Mouse (Mus musculus): Measurements from ENCODE around the gene Olfr476.
"Not testable (repeated sequence)": the region's sequence is repeated elsewhere in the genome, so short reads cannot be mapped to it uniquely, and the experiment has no call there.

The Olfr476 gene

DNA sequence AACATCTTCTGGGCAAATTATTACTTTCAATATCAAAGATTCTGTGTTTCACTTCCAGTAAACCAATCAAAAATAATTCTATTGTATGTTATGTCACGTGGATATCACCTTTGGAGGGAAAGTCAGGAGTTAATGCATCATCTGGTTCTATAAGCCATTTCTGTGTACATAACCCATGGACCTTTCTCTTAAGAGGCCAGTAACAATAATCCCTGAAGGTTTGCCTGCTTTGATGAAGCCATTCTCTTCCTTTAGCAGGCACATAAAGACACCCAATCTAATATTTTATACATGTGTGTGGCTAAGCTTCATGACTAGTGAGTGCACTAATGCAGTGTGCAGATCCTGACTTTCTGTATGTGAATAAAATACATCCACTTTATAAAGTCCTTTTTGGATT, at the start of gene Olfr476:
TSS of gene Olfr476 (plus strand) at position 301 of the 400 bp plus-strand sequence.
- DNase-seq, result no peak

DNA sequence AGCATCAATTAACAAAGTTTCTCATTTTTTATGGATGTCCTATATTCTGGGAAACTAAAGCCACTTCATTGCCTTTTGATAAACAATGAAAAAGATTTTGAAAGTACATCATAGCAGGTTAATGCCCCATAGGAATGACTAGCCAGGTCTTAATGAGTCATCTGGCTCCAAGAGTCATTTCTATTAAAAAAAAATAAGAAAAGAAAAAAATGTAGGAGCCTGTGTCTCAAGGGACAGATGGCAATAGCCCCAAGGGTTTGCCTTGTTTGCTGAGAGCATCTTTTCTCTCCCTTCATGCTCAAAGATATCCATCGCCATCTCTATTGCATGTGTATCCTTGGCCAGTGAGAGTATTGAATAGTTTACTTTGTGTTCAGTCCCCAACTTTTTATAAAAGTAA, 34.5 kb upstream of the Olfr476 start, which contains the start of gene Olfr473:
TSS of gene Olfr473 (plus strand) at position 301 of the 400 bp plus-strand sequence.
- DNase-seq, result no peak

DNA sequence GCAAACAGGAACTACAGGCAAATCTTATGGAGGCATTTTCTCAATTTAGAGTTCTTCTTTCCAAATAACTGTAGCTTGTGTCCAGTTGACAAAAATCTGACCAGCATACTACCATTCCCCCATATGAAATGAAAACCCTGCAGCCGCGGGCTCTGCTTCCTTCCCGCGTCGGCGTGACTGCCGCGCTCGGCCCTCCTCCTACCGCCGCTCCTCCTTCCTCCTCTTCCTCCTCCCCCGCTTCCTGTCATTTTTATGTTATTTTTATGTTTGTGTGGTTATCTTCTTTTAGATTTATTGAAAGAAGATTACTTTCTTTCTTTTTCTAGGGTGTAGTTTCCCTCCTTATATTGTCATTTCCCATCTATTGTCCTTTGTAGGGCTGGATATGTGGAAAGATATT, 12.1 kb upstream of the Olfr476 start:
- DNase-seq, result not testable (repeated sequence)

DNA sequence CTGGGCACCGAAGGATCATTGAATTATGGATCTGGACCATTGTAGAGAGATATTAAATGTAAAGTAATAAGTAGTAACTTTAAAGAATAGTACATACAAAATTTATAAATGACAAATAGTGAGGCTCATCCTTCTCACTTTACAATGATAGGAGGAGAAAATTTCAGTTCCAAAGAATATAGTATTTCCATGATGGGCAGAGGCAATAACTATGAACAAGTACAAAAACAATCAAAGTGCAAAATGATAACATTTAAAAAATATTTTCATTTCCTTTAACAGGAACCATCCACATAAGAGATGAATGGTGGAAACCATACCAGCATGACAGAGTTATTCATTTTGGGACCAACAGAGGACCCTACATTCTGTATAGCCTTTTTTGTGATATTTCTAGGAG, 10.3 kb upstream of the Olfr476 start, which contains the start of gene Olfr474:
TSS of gene Olfr474 (plus strand) at position 301 of the 400 bp plus-strand sequence.
- no peak for DNase-seq

DNA sequence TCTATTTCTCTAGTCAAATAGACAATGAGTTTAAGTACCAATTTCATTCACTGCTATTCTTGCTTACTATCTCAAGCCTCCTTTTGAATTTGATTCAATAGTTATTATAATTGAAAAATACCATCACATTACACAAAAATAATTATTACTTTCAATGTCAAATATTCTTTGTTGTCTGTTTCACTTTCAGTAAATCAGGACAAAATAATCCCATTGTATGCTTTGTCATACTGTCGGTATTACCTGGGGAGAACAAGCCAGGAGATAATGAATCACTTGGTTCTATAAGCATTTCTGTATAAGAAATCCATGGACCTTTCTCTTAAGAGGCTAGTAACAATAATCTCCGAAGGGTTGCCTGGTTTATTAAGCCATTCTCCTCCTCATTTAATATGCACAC, 21.8 kb downstream of the Olfr476 start, which contains the start of gene Olfr477:
TSS of gene Olfr477 (plus strand) at position 301 of the 400 bp plus-strand sequence.
- DNase-seq, result no peak

DNA sequence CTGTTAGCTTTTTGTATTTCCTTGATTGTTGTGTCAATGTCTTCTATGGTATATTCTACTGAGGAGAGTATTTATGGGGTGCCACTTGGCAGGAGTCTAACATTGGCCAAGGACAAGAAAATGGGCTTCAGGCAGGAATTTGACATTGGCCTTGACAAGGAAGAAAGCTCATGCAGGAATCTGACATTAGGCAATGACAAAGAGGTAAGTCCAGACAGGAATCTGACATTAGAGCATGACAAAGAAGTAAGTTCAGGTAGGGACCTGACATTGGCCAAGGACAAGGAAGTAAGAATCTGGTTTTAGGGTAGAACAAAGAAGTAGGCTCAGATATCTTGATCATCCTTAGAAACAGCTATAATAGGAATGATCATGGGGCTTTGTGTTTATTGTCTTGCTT, 49.7 kb downstream of the Olfr476 start:
- DNase-seq, result not testable (repeated sequence)
